Mouse (Mus musculus): Measurements from ENCODE around the gene Actn4.
A peak's percentile ranks its signal among the peaks of the same experiment; 100 is the strongest.
"Not testable (repeated sequence)": the region's sequence is repeated elsewhere in the genome, so short reads cannot be mapped to it uniquely, and the experiment has no call there.

Gene Actn4

DNA sequence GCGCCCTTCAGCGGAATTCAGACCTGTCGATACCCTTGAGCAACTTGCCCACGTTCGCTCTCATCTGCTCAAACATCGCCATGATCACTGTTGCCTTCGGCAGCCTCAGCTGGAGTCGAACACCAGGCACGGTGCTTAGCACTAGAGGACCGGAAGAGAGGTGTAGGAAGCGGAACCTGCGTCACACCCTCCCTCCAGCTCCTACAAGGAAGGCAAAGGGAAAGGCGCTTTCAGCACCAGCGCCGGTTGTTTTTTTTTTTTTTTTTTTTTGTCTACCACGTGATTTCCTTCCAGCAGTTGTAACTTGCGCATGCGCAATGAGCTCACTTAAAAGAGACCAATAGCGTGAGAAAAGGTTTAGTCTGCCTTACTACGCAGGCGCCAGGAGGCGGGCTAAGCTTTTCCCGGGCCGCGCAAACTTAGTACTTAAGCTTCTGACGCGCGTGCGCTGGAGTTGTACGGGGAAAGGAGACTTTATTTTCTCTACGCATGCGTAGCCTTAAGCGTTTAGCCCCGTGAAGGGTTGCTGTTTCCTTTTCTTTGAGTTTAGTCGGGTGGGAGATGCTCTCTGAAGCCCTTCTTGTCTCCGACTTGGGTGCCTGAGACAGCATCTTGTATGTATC lies 19.6 kb upstream of the Actn4 start, which contains the start of the genes Eif3k and Map4k1:
Gene Eif3k (minus strand): TSS at position 214 of the 623 bp plus-strand sequence.
Gene Map4k1 (plus strand): TSS at position 400 of the 623 bp plus-strand sequence.
- DNase-seq (ENCODE audit: low read depth, low spot score), result peak; percentile 99
- H3K36me3 ChIP-seq (ENCODE audit: control insufficient read depth, insufficient read depth, low read length, poor library complexity, severe bottlenecking), result peaks cover 9% of the 10 kb centered on the region

DNA sequence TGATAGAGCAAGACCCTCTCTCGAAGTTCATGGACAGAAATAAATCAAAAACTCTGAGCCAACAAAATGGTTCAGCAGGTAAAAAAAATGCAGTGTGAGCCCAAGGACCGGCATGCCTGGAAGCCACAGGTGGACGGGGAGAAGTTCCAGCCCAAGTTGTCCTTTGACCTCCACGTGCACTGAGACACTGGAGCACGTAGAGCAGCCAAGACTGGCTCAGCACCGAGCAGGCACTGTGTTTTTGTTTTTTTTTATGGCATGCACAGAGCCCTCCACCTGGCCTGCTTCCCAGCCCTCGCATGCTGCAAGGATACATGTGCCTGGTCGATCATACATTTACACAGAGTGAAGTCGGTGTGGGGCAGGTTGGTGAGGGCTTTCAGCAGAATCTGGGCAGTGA lies 15.4 kb upstream of the Actn4 start:
- Histone ChIP-seq H3K27me3 (ENCODE audit: control insufficient read depth, insufficient read depth, low read length, poor library complexity, severe bottlenecking) (no peaks in the 10 kb centered on the region), H3K36me3 (ENCODE audit: control insufficient read depth, insufficient read depth, low read length, poor library complexity, severe bottlenecking) (peaks cover 10% of the 10 kb centered on the region)
- no peak for DNase-seq (ENCODE audit: low read depth, low spot score)

More for the DNA sequence above, 19.6 kb upstream of the Actn4 start, which contains the start of the genes Eif3k and Map4k1:
- no peaks in the 10 kb centered on the region for H3K27me3 ChIP-seq (ENCODE audit: control insufficient read depth, insufficient read depth, low read length, poor library complexity, severe bottlenecking)

GRCm38 (mm10) chr7:28973025-28973424 lies 10.9 kb upstream of the Actn4 start:
- DNase-seq (ENCODE audit: low read depth, low spot score), result peak; percentile 46
- Histone ChIP-seq H3K36me3 (ENCODE audit: control insufficient read depth, insufficient read depth, low read length, poor library complexity, severe bottlenecking) (peaks cover 9% of the 10 kb centered on the region), H3K27me3 (ENCODE audit: control insufficient read depth, insufficient read depth, low read length, poor library complexity, severe bottlenecking) (no peaks in the 10 kb centered on the region)

DNA sequence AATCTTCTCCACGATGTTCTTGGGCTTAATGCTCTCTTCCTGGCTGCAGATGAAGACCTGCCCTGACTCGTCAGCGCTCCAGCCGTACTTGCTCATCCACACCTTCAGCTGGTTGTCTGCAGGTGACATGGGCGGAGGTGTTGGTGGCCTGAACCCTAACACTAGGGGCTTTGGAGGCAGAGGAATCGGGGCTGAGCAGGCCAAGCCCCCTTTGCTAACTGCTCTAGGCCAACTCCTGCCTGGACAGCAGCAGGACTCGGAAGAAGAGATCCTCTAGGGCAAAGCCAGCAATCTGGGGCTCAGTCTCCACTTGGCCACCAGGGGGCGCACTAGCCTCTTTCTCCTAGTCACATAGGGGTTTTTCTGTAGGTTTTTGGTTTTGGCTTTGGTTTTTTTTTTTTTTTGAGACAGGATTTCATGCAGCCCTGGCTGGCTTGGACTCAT lies 10.4 kb upstream of the Actn4 start:
- peak; percentile 89 for DNase-seq (ENCODE audit: low read depth, low spot score)
- H3K27me3 ChIP-seq (ENCODE audit: control insufficient read depth, insufficient read depth, low read length, poor library complexity, severe bottlenecking), result no peaks in the 10 kb centered on the region

DNA sequence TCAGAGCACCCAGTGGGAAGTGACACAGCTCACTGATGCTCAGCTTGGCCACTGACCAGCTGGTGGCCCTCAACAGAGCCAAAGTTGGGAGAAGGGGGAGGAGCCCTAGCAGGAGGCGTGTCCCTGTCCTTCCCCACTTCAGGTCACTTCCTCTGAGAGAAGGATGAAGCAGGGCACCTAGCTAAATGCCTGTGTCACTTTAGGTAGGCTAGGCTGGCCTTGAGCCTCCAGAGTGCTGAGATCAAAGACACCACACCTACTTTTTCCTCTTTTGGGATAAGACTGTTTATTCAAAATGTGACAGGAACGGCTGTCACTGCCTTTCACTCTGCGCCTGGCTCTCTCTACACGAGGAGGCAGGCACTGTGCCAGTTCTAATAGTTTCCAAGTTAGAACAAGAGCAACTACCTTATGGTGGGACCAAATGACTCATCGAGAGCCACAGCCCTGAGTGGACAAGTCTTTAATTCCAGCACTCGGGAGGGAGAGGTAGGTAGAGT lies 9.7 kb upstream of the Actn4 start:
- no peak for DNase-seq (ENCODE audit: low read depth, low spot score)
- H3K27me3 ChIP-seq (ENCODE audit: control insufficient read depth, insufficient read depth, low read length, poor library complexity, severe bottlenecking), result no peaks in the 10 kb centered on the region

More for the DNA sequence above, 10.4 kb upstream of the Actn4 start:
- H3K36me3 ChIP-seq (ENCODE audit: control insufficient read depth, insufficient read depth, low read length, poor library complexity, severe bottlenecking), result peaks cover 9% of the 10 kb centered on the region

DNA sequence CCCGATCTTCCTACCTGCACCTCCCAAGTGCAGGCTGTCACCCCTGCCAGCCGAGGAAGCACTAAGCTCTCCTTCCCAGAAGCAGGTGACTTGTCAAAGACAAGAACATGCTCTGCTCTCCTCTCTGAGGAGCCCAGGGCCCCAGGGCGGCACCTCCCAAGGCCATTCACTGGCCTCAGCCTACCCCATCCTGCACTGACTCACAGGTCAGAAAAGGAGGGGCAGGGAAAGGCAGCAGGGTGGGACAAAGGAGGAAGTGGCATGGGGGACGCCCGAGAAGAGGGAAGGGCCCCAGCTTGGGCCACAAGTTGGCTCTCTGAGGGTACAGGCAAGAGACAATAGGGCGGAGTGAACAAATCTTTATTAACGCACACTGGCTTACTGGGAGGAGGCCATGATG lies 8.9 kb upstream of the Actn4 start:
- Histone ChIP-seq H3K36me3 (ENCODE audit: control insufficient read depth, insufficient read depth, low read length, poor library complexity, severe bottlenecking) (peaks cover 7% of the 10 kb centered on the region), H3K27me3 (ENCODE audit: control insufficient read depth, insufficient read depth, low read length, poor library complexity, severe bottlenecking) (no peaks in the 10 kb centered on the region)
- DNase-seq (ENCODE audit: low read depth, low spot score), result no peak

More for the DNA sequence above, 9.7 kb upstream of the Actn4 start:
- H3K36me3 ChIP-seq (ENCODE audit: control insufficient read depth, insufficient read depth, low read length, poor library complexity, severe bottlenecking), result peaks cover 9% of the 10 kb centered on the region

GRCm38 (mm10) chr7:28969672-28970394 lies 7.7 kb upstream of the Actn4 start:
- no peaks in the 10 kb centered on the region for H3K27me3 ChIP-seq (ENCODE audit: control insufficient read depth, insufficient read depth, low read length, poor library complexity, severe bottlenecking)

DNA sequence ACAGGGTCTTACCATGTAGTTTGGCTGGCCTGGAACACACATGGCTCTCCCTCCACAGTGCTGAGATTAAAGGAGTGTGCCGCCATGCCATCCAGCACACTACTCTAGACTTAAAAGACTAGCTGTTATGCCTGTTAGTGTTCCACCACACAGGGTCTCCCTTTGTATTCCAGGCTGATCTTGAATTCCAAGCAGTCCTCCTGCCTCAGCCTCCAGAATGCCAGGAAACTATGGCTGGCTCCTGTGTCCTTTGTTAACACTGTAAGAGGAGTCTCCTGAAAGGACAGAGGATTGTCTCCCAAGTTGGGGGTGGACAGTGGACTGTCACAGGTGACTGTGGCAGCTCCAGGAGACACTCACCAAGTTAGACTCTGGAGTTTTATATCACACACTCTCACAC lies 7.1 kb upstream of the Actn4 start:
- Histone ChIP-seq H3K27me3 (ENCODE audit: control insufficient read depth, insufficient read depth, low read length, poor library complexity, severe bottlenecking) (no peaks in the 10 kb centered on the region), H3K36me3 (ENCODE audit: control insufficient read depth, insufficient read depth, low read length, poor library complexity, severe bottlenecking) (peaks cover 6% of the 10 kb centered on the region)
- no peak for DNase-seq (ENCODE audit: low read depth, low spot score)

More at GRCm38 (mm10) chr7:28969672-28970394, 7.7 kb upstream of the Actn4 start:
- H3K36me3 ChIP-seq (ENCODE audit: control insufficient read depth, insufficient read depth, low read length, poor library complexity, severe bottlenecking), result peaks cover 7% of the 10 kb centered on the region
- DNase-seq (ENCODE audit: low read depth, low spot score), result no peak

DNA sequence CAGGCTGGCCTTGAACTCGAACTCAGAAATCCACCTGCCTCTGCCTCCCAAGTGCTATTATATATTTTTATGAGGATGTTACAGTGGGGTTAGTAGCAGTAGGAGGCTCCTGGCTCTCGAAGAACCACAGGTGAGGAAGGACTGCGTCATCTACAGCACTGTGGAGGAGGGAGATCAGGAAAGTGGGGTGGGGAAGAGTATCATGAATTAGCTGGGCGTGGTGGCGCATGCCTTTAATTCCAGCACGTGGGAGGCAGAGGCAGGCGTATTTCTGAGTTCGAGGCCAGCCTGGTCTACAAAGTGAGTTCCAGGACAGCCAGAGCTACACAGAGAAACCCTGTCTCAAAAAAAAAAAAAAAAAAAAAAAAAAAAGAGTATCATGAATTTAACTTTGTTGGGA lies 6.0 kb upstream of the Actn4 start:
- DNase-seq (ENCODE audit: low read depth, low spot score); H3K36me3 ChIP-seq (ENCODE audit: control insufficient read depth, insufficient read depth, low read length, poor library complexity, severe bottlenecking); H3K27me3 ChIP-seq (ENCODE audit: control insufficient read depth, insufficient read depth, low read length, poor library complexity, severe bottlenecking): not testable (repeated sequence)

DNA sequence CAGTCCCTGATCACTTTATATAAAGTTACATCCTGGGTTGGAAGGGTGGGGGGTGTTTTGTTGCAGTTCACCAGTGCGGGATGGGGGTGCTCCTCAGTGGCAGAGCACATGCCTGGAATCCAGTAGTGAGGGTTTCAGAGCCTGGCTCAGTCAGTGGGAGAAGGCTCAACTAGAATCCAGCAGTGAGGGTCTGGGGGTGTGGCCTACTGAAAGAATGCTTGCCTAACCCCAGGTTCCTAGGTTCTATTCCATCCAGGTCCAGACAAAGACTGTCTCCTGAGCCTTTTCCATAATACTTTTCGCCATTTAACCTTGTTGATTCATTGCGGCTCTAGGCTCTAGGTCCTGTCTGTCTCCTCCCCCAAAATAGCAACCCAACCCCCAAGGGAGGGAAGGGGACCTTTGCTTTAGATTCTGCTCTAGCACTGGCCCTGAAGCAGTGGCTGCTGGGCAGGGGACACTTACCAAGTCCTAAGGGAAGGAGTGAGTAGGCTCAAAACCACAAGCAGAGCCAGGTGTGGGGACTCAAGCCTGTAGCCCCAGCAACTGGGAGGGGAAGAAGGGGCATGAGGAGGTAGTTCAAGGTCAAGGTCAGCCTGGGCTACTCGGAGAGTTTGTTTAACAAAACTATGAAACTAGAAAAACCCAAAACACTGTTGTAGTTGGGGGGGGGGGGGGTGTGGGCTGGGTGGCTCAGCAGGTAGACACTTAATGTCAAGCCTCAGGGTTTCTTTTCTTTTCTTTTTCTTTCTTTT lies 4.8 kb upstream of the Actn4 start:
- no peaks in the 10 kb centered on the region for H3K27me3 ChIP-seq (ENCODE audit: control insufficient read depth, insufficient read depth, low read length, poor library complexity, severe bottlenecking)
- H3K36me3 ChIP-seq (ENCODE audit: control insufficient read depth, insufficient read depth, low read length, poor library complexity, severe bottlenecking), result peaks cover 3% of the 10 kb centered on the region
- no peak for DNase-seq (ENCODE audit: low read depth, low spot score)

- H3K27me3 ChIP-seq (ENCODE audit: control insufficient read depth, insufficient read depth, low read length, poor library complexity, severe bottlenecking), result no peaks in the 10 kb centered on the region
- DNase-seq (ENCODE audit: low read depth, low spot score), result no peak
Observed at GRCm38 (mm10) chr7:28966181-28966580, 4.0 kb upstream of the Actn4 start.

GRCm38 (mm10) chr7:28965346-28965840 lies 3.3 kb upstream of the Actn4 start:
- H3K36me3 ChIP-seq (ENCODE audit: control insufficient read depth, insufficient read depth, low read length, poor library complexity, severe bottlenecking), result no peaks in the 10 kb centered on the region
- no peaks in the 10 kb centered on the region for H3K27me3 ChIP-seq (ENCODE audit: control insufficient read depth, insufficient read depth, low read length, poor library complexity, severe bottlenecking)
- no peak for DNase-seq (ENCODE audit: low read depth, low spot score)

More at GRCm38 (mm10) chr7:28966181-28966580, 4.0 kb upstream of the Actn4 start:
- peaks cover 3% of the 10 kb centered on the region for H3K36me3 ChIP-seq (ENCODE audit: control insufficient read depth, insufficient read depth, low read length, poor library complexity, severe bottlenecking)

- Histone ChIP-seq H3K36me3 (ENCODE audit: control insufficient read depth, insufficient read depth, low read length, poor library complexity, severe bottlenecking) (no peaks in the 10 kb centered on the region), H3K27me3 (ENCODE audit: control insufficient read depth, insufficient read depth, low read length, poor library complexity, severe bottlenecking) (no peaks in the 10 kb centered on the region)
- DNase-seq (ENCODE audit: low read depth, low spot score), result no peak
Observed at GRCm38 (mm10) chr7:28963399-28963923, 1.3 kb upstream of the Actn4 start.

DNA sequence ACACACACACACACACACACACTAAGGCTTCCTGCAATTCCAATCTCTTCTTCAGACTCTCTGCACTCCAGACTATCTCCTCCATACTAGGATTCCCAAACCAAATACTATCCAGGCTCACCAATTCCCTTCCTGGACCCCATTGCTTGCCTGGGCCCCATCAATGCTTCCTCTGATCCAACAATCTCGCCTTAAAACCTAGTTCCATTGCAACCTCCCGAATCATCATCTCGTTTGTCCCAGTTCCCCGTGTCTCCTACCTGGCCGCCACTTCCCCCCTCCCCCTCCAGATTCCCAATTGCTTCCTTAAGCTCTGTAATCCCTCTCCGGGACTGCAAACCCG lies 585 bp downstream of the Actn4 start:
- Histone ChIP-seq H3K27me3 (ENCODE audit: control insufficient read depth, insufficient read depth, low read length, poor library complexity, severe bottlenecking) (no peaks in the 10 kb centered on the region), H3K36me3 (ENCODE audit: control insufficient read depth, insufficient read depth, low read length, poor library complexity, severe bottlenecking) (no peaks in the 10 kb centered on the region)
- DNase-seq (ENCODE audit: low read depth, low spot score), result no peak

All from splenic B cell, adult 2 months (primary cell).